ENCODE assay signal across 9 mouse cellular contexts in genomic region chr10:22010088-22010818, GRCm38 (mm10). TPM values are rescaled to one million over a fixed set of nuclear protein-coding genes. Genes with fewer than 3 reads are reported as not detected.
DNase-seq lines count a peak whose midpoint lies in the region; TF ChIP-seq lines count a peak whose summit lies in the region.
"Had no signal": no experiment of that assay in that cellular context is flagged by ENCODE, and none has a peak within 500 bp of the region (broad histone marks: within the 10 kb centered on the region; RNA-seq: fewer than 3 reads in every experiment).

No protein-coding gene starts in this region.

- no peaks in the 10 kb centered on the region for H3K36me3 ChIP-seq in kidney, adult 2 months (ENCODE audit: control insufficient read depth, insufficient read depth, low read length)
- no peaks in the 10 kb centered on the region for H3K36me3 ChIP-seq in myocyte (ENCODE audit: control insufficient read depth, insufficient read depth)
- H3K36me3 ChIP-seq: embryonic facial prominence, embryonic 13.5 days had no signal

- peak; percentile 91 for TF ChIP-seq CTCF in kidney, adult 2 months (conservative IDR thresholded peaks at IDR 0.05; ENCODE audit: insufficient read depth, insufficient read length, low read depth, low read length)

- no peak overlapping the region for H3ac ChIP-seq in myocyte (ENCODE audit: control insufficient read depth, insufficient read length)

- WGBS in kidney, adult 2 months: 33% methylated on average over 19 of the region's 19 CpGs

- H3K27me3 ChIP-seq in kidney, adult 2 months (replicated peaks; ENCODE audit: control insufficient read depth, insufficient read depth, low read length): no peaks in the 10 kb centered on the region
- no peaks in the 10 kb centered on the region for H3K27me3 ChIP-seq in myocyte (ENCODE audit: control insufficient read depth, insufficient read depth, insufficient read length)
- H3K27me3 ChIP-seq: embryonic facial prominence, embryonic 13.5 days had no signal

- peak overlapping the region; percentile 27 for H3K4me2 ChIP-seq in myocyte (ENCODE audit: low read depth)
- H3K4me2 ChIP-seq: embryonic facial prominence, embryonic 13.5 days had no signal

- no peak for TF ChIP-seq POLR2A in kidney, adult 2 months (IDR thresholded peaks at IDR 0.05; ENCODE audit: low read depth, low read length)
- TF ChIP-seq POLR2A in myocyte (IDR thresholded peaks at IDR 0.05; ENCODE audit: insufficient read length, low read depth): no peak

- no peak overlapping the region for H3K4me3 ChIP-seq in kidney, adult 2 months (ENCODE audit: insufficient read depth, low read depth, low read length)
- no peak overlapping the region for H3K4me3 ChIP-seq in myocyte
- H3K4me3 ChIP-seq: embryonic facial prominence, embryonic 13.5 days had no signal

- peaks cover 3% of the 10 kb centered on the region; the same call in 1 of the 2 replicates for H3K4me1 ChIP-seq in kidney, adult 2 months (ENCODE audit: control insufficient read depth, insufficient read depth, low read length)
- H3K4me1 ChIP-seq: embryonic facial prominence, embryonic 13.5 days had no signal

- peak; percentile 82 for DNase-seq in 3T3-L1 (ENCODE audit: low read depth, low spot score)
- peak; percentile 90 for DNase-seq in ZHBTc4 (ENCODE audit: low read depth, low spot score)
- peak; percentile 81 to 87 for DNase-seq in cerebellum, postnatal 36 days
- peak; percentile 82 for DNase-seq in gastrocnemius, postnatal 10 days
- peak; percentile 85 for DNase-seq in kidney, adult 2 months
- DNase-seq in liver: peak; percentile 71
- DNase-seq in spleen, postnatal 4 days (ENCODE audit: low spot score in 2 of 2): peak; percentile 66 to 88

- H3K27ac ChIP-seq in kidney, adult 2 months (ENCODE audit: insufficient read depth, low read depth, low read length): no peak overlapping the region
- H3K27ac ChIP-seq: embryonic facial prominence, embryonic 13.5 days had no signal

- H3K79me2 ChIP-seq in myocyte (ENCODE audit: control insufficient read depth, insufficient read depth): no peaks in the 10 kb centered on the region

TF ChIP-seq in myocyte, 11 proteins besides CTCF, POLR2A, EP300 and RAD21:
- TF ChIP-seq POLR2AphosphoS2 (IDR thresholded peaks at IDR 0.05; ENCODE audit: insufficient read length, low read depth) (no peak), TCF12 (IDR thresholded peaks at IDR 0.05; ENCODE audit: insufficient read depth, poor library complexity, severe bottlenecking) (no peak), USF1 (IDR thresholded peaks at IDR 0.05; ENCODE audit: low read depth) (no peak), SRF (IDR thresholded peaks at IDR 0.05; ENCODE audit: control insufficient read depth, insufficient read length, low read depth) (no peak), MAX (IDR thresholded peaks at IDR 0.05; ENCODE audit: low read depth) (no peak), E2F4 (IDR thresholded peaks at IDR 0.05; ENCODE audit: insufficient read depth) (no peak), TCF3 (IDR thresholded peaks at IDR 0.05; ENCODE audit: insufficient read length, low read depth) (no peak), MYOD1 (IDR thresholded peaks at IDR 0.05; ENCODE audit: control insufficient read depth in 1 of 3, insufficient read length in 2 of 3, low read depth in 2 of 3) (no peak)

RNA-seq across cellular contexts. Expression of gene 4930444G20Rik, which starts 57.6 kb away (rescaled TPM):
- total RNA-seq in gastrocnemius, postnatal 10 days (2021): not detected
- polyA plus RNA-seq in kidney, adult 2 months (2012; rRNA removed): not detected in 2 replicates
- polyA plus RNA-seq in myocyte (2012; fragmentation: generic; extraction: Trizol): not detected
- polyA plus RNA-seq: embryonic facial prominence, embryonic 13.5 days had no signal
